Mouse (Mus musculus) thymus, adult 2 months (tissue): ENCODE data around the gene Gm38392. TPM values are rescaled to one million over a fixed set of nuclear protein-coding genes. Genes with fewer than 3 reads are reported as not detected.

Experiments
- DNase-seq: peaks from one replicate; pipeline ENCODE4 v3.0.0; 2021
- H3K27ac ChIP-seq: fragments of 200-500 bp; 2 replicates; pipeline ENCODE4 v1.5.1; 2012; ENCODE audit warnings: low read length, control low read depth; ENCODE audit not compliant: control insufficient read depth, insufficient read depth
- H3K27me3 ChIP-seq: fragments of 200-500 bp; 2 replicates; pipeline ENCODE4 v1.6.1; 2012; ENCODE audit warnings: mild to moderate bottlenecking, low read length, moderate library complexity, mixed read lengths; ENCODE audit not compliant: control insufficient read depth, insufficient read depth
- H3K36me3 ChIP-seq: fragments of 200-500 bp; 2 replicates; pipeline ENCODE4 v1.6.1; 2012; ENCODE audit warnings: mild to moderate bottlenecking, low read length, moderate library complexity; ENCODE audit not compliant: control insufficient read depth, insufficient read depth
- H3K4me1 ChIP-seq: fragments of 200-500 bp; replicated peaks from 2 replicates; pipeline ENCODE4 v1.6.1; 2012; ENCODE audit warnings: low read length; ENCODE audit not compliant: control insufficient read depth, insufficient read depth
- H3K4me3 ChIP-seq: fragments of 200-500 bp; 2 replicates; pipeline ENCODE4 v1.5.1; 2012; ENCODE audit warnings: mild to moderate bottlenecking, low read length, control low read depth, moderate library complexity; ENCODE audit not compliant: control insufficient read depth, insufficient read depth
- CTCF ChIP-seq: fragments of 200-500 bp; IDR thresholded peaks from 2 replicates; pipeline ENCODE4 v1.5.1; 2012; ENCODE audit warnings: mild to moderate bottlenecking, control low read depth, low read length, moderate library complexity, borderline replicate concordance; ENCODE audit not compliant: control insufficient read depth, poor library complexity, insufficient read depth; ENCODE audit errors: extremely low read depth
- POLR2A ChIP-seq: fragments of 200-500 bp; IDR thresholded peaks from 2 replicates; pipeline ENCODE4 v1.6.1; 2012; ENCODE audit warnings: mild to moderate bottlenecking, low read length, control low read depth, moderate library complexity; ENCODE audit not compliant: control insufficient read depth, poor library complexity, insufficient read depth; ENCODE audit errors: extremely low read depth
- WGBS: fragments of 180-500 bp; shearing (Covaris S2); methylation state at CpG from one replicate; pipeline ENCODE4 v1.1.7; 2018; 5-methylcytosine and 5-hydroxymethylcytosine counted together
- polyA plus RNA-seq: library from polyadenylated mRNA; depleted of rRNA; stranded (reverse); fragments of >200 nt; gene quantifications from 2 replicates; pipeline ENCODE4 v1.2.3, GENCODE M21; 2012

The Gm38392 gene
- polyA plus RNA-seq, 1 experiment: 0.11 TPM

DNA sequence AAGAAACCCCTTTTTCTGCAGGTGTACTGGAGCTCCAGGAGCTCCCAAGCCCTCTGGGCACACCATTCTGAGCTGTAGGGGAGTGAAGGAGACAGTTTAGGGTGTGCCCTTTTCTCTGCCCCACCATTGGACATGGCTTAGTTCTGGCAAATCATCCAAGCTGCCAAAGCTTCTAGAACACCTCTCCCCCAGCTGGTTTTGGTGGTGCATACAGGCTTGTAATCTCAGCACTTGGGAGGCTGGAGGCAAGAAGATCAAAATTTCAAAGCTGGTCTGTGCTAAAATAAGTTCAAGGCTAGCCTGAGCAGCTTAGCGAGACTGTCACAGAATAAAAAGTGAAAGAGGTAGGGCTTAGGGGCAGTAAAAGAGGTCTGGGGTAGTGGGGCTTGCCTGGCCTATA, 74.7 kb downstream of the Gm38392 start:
- peaks cover 10% of the 10 kb centered on the region for H3K4me1 ChIP-seq
- WGBS: 19% methylated on average over 1 of the region's 1 CpGs
- H3K4me3 ChIP-seq: no peak overlapping the region
- no peak for DNase-seq
- H3K36me3 ChIP-seq: no peaks in the 10 kb centered on the region
- no peak overlapping the region for H3K27ac ChIP-seq
- TF ChIP-seq CTCF: no peak
- no peak for TF ChIP-seq POLR2A
- H3K27me3 ChIP-seq: peaks cover 46% of the 10 kb centered on the region; the same call in 1 of the 2 replicates

DNA sequence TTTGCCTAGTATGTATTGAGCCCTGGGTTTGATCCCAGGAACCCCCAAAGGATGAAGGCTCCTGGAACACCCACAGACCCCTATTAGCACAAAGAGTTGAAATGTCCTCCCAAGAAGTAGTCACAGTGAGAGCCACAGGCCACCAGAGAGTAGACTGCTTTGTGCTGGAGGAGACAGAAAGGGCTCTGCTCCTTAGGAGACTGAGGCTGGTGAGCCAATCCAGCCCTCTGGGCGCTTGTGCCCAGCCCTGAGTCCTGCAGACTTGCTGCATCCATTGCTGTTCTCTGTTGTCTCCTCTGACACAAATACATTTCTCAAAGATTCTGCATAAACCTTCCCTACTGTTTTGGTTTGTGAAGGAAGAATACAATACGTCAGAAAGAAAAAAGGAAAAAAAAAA, 76.1 kb downstream of the Gm38392 start:
- no peaks in the 10 kb centered on the region for H3K36me3 ChIP-seq
- H3K27ac ChIP-seq: no peak overlapping the region
- peaks cover 52% of the 10 kb centered on the region; the same call in 1 of the 2 replicates for H3K27me3 ChIP-seq
- peaks cover 10% of the 10 kb centered on the region for H3K4me1 ChIP-seq
- no peak overlapping the region for H3K4me3 ChIP-seq
- no peak for TF ChIP-seq CTCF
- TF ChIP-seq POLR2A: no peak
- DNase-seq: no peak
- 18% methylated on average over 2 of the region's 2 CpGs for WGBS

DNA sequence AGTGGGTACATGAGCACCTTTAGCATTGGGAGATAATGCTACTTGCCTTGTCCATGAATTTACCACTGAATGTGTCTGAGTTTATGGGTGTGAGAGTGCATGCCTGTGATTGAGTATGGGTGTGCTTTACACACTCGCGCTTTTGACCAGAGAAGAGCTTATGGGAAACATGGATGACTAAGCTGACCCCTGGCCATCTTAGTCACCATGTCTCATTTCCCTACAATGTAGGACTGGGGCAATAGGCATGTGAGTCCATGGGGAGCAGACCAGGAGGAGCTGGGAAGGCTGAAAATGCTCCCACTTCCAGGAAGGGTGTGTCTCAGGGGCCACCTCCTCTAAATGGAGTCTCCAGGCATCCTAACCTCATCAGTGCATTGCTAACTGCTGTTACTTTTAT, 76.9 kb downstream of the Gm38392 start:
- H3K4me1 ChIP-seq: peaks cover 5% of the 10 kb centered on the region
- no peak overlapping the region for H3K27ac ChIP-seq
- no peak overlapping the region for H3K4me3 ChIP-seq
- 25% methylated on average over 2 of the region's 2 CpGs for WGBS
- no peak for TF ChIP-seq CTCF
- TF ChIP-seq POLR2A: no peak
- peaks cover 49% of the 10 kb centered on the region; the same call in 1 of the 2 replicates for H3K27me3 ChIP-seq
- DNase-seq: no peak
- H3K36me3 ChIP-seq: no peaks in the 10 kb centered on the region

DNA sequence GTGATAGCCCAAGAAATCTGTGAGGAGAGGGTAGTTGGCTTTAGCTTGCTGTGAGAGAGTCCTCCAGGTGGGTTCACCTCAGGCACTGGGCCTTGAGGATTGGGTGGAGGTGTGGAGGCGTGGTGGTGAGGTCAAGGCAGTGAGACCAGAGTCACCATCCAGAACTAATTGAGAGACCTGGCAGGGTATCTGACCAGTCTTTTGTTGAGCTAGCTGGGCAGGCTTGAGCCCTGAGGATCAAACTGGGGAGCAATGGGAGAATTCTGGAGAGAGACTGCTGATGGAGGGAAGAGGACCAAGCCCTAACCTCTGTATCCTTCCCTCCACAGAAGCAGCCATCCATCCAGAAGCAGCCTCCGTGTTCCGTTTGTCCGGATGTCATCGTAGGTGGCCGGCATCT, 77.7 kb downstream of the Gm38392 start:
- no peak for TF ChIP-seq CTCF
- no peak for TF ChIP-seq POLR2A
- no peak for DNase-seq
- Histone ChIP-seq H3K4me3 (no peak overlapping the region), H3K27ac (no peak overlapping the region), H3K27me3 (peaks cover 43% of the 10 kb centered on the region; the same call in 1 of the 2 replicates), H3K4me1 (no peaks in the 10 kb centered on the region), H3K36me3 (no peaks in the 10 kb centered on the region)
- 4% methylated on average over 6 of the region's 6 CpGs for WGBS

DNA sequence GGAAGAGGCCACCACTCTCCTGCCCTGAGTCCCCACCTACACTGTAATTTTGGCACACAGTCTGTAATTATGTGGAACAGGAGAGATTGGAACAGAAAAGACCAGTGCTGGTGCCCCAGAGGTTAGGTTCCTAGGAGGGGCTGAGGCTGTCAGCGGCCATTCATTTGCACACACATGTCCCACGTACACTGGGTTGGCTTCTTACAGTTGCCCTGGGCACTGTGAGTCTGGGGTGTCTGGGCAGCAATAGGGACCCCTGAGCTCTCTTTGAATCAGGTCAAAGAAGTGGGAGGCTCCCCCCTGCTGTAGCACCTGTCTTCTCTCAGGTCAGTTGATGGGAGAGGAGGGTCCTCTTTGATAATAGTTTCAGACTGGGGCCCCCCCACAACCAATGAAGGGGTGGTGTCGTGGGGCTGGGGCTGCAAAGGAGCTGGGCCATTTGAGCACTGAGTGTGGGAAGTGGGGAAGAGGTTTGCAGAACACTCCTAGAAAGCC, 78.7 kb downstream of the Gm38392 start:
- H3K4me1 ChIP-seq: no peaks in the 10 kb centered on the region
- TF ChIP-seq POLR2A (no peak), CTCF (no peak)
- 29% methylated on average over 3 of the region's 3 CpGs for WGBS
- H3K27ac ChIP-seq: no peak overlapping the region
- no peak overlapping the region for H3K4me3 ChIP-seq
- H3K27me3 ChIP-seq: peaks cover 46% of the 10 kb centered on the region; the same call in 1 of the 2 replicates
- DNase-seq: no peak
- H3K36me3 ChIP-seq: no peaks in the 10 kb centered on the region

DNA sequence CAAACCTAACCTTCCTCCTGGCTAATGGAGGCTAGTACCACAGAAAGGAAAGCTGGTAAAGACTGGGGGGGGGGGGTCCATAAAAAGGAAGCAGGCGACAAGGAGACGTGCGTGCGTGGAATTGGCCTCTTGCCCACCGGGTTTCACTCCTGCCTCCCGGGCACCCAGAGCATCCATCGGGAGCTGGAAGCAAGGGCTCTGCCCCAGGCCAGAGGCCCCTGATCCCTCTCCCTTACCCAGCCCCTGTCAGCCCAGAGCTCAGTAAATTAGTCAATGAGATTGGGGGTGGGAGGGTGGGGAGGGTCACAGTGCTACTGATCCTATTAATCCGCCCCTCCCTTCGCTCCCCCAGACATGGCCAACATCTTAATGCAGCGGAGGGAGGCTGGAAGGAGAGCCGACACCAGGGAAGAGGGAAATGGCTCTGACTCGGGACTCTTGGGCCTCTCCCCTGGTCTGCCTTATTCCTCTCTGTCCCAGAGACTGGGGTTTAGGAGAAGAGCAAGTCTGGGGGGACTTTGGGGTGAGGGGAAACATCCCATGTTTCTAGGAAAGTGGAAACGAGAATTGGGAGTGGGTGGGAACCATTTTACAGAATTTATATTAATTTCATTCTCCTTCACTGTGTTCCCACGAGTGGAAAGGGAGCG, 79.4 kb downstream of the Gm38392 start:
- no peak overlapping the region for H3K4me3 ChIP-seq
- DNase-seq: no peak
- H3K27me3 ChIP-seq: peaks cover 48% of the 10 kb centered on the region
- TF ChIP-seq POLR2A: no peak
- TF ChIP-seq CTCF: no peak
- H3K27ac ChIP-seq: no peak overlapping the region
- 14% methylated on average over 15 of the region's 15 CpGs for WGBS
- H3K4me1 ChIP-seq: no peaks in the 10 kb centered on the region
- H3K36me3 ChIP-seq: no peaks in the 10 kb centered on the region

DNA sequence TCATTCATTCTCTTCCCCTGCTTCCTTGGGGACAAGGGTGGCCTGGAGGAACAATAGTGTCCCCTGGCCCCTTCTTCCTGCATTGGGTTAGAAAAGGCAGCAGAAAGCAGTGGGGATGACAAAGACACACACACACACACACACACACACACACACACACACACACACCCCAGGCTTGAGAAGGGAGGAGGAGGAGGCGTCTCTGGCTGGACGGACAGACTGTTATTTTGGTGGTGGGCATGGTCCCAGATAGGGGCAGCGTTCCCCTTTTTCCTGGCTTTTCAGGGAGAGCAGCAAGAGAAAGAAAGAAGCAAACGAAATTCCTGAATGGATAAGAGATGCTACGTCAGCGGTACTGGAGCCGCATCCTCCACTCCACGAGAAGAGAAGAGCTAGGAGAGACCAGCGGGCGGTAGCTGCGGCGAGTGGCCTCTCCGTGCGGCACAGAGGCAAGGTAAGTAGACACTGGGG, 80.1 kb downstream of the Gm38392 start:
- peaks cover 47% of the 10 kb centered on the region for H3K27me3 ChIP-seq
- no peaks in the 10 kb centered on the region for H3K36me3 ChIP-seq
- WGBS: 17% methylated on average over 14 of the region's 14 CpGs
- H3K27ac ChIP-seq: no peak overlapping the region
- DNase-seq: no peak
- TF ChIP-seq POLR2A (no peak), CTCF (no peak)
- H3K4me1 ChIP-seq: no peaks in the 10 kb centered on the region
- no peak overlapping the region for H3K4me3 ChIP-seq
